Mouse (Mus musculus) myocyte (in vitro differentiated cells): ENCODE measurements at regions not wholly inside any gene's neighbourhood (a gene's known extent, or its start where the extent isn't known, plus 50 kb on each side); places are given as distances from the start of the nearest gene placed in this dataset.

ENCODE experiments used
- CEBPB ChIP-seq: IDR thresholded peaks from 2 replicates; pipeline ENCODE4 v1.6.1; 2011; ENCODE audit warnings: mild to moderate bottlenecking, moderate library complexity; ENCODE audit not compliant: poor library complexity, insufficient read depth, severe bottlenecking
- MAX ChIP-seq: IDR thresholded peaks from one replicate; pipeline ENCODE4 v1.6.1; 2011; ENCODE audit warnings: low read depth, mild to moderate bottlenecking, control low read depth
- POLR2A ChIP-seq: IDR thresholded peaks from one replicate; pipeline ENCODE4 v1.6.1; 2011; ENCODE audit warnings: low read depth, mild to moderate bottlenecking, control low read depth, moderate library complexity; ENCODE audit not compliant: insufficient read length
- TCF12 ChIP-seq: IDR thresholded peaks from one replicate; pipeline ENCODE4 v1.6.1; 2011; ENCODE audit warnings: mild to moderate bottlenecking, control low read depth; ENCODE audit not compliant: poor library complexity, insufficient read depth, severe bottlenecking
- USF1 ChIP-seq: IDR thresholded peaks from one replicate; pipeline ENCODE4 v1.6.1; 2011; ENCODE audit warnings: low read depth, mild to moderate bottlenecking, control low read depth, moderate library complexity

- no peak for TF ChIP-seq CEBPB
- TF ChIP-seq USF1, result no peak
- no peak for TF ChIP-seq MAX
- TF ChIP-seq POLR2A, result no peak
- no peak for TF ChIP-seq TCF12
Measured at GRCm38 (mm10) chr5:75280698-75281097, 128.6 kb downstream of the Pdgfra start.
